Mouse (Mus musculus) liver, adult 2 months (tissue): ENCODE measurements around the gene Mrps27.

Source experiments
- CTCF ChIP-seq: fragments of 200-500 bp; IDR thresholded peaks from 2 replicates; pipeline ENCODE4 v1.5.1; 2011; ENCODE audit warnings: low read depth, low read length, control low read depth
- POLR2A ChIP-seq: fragments of 200-500 bp; IDR thresholded peaks from 2 replicates; pipeline ENCODE4 v1.6.1; 2011; ENCODE audit warnings: low read length, control low read depth; ENCODE audit not compliant: insufficient read depth; ENCODE audit errors: extremely low read depth

- TF ChIP-seq POLR2A (no peak), CTCF (no peak)
These were observed 48.5 kb downstream of the Mrps27 start for GRCm38 (mm10) chr13:99393128-99393527.
